Mouse (Mus musculus) c-Kit-positive CD71-positive TER-119-negative erythroid progenitor cells, embryonic 14.5 days (primary cell): ENCODE data around the gene Map3k21.

Experiments
- DNase-seq: peaks from one replicate; pipeline ENCODE4 v3.0.0-alpha.2; 2013; ENCODE audit warnings: low read depth

Gene Map3k21

DNA sequence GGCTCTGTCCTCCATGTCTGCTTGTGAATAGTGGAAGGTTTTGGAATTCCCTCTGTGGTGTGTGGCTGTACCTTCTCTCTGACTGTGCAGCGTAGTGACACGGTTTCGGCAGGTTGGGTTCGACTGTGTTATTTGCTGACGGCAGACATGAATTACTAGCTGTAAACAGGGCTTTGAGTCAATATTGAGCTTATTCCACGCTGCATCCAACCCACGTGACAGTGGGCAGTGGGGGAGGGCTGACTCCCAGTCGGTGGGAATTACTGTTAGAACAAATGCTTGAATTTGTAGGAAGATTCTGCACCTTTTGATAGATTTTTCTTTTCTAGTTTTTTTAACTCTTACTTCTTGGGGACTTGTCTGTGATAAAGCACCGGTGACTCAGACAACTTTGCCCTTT, 4.1 kb downstream of the Map3k21 start:
- no peak for DNase-seq

DNA sequence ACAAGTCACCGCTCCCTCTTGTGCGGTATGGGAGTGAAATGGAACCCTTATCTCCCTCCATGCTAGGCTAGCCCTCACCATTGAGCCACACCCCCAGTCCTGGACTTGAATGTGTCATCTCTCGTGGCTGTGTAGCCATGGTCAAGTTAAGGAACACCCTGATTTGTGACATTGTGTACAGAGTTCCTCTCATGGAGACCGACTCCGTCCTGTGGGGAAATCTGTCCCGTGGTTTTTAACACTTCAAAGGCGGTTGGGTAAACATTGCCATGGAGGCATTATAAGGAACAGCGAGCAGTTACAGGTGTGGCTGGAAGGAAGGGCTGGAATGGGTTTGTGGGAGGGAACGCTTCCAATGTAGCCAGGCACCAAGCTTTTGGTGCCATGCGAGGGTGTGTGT, 6.8 kb downstream of the Map3k21 start:
- DNase-seq, result no peak

DNA sequence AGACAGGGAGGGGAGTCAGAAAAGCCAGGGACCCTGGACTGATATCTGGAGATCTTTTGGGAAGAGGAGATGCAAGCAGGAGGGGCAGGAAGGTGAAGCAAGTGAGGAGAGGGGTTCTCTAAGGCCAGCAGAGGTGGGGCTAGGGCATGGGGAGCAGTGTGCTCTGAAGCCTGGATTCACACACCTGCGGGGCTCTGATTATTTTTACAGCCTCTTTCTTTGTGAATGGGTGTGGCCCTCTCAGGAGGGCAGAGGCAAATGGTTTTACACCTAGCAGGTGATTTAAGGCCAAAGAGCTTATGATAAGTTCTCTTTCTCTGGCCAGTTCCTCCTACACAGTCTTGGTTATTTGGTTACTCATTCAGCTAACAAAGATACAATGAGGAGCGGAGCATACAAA, 8.5 kb downstream of the Map3k21 start:
- DNase-seq, result no peak

DNA sequence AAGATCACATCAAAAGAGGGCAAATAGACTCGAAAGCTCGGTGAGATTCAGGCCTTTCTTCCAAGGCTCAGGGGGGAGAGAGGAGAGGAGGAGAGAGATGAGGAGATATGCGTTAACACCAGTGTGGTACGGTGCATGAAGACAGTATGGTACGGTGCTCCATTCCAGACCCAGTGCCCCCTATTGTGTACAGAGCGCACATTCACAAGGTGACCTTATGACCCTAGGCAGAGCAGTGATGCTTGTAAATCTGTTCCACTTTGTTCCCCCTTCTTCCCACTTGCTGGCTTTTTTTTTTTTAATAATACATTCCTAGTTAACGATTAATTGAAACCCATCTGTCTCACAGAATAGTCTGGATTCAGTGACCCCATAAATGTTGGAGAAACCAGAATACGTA, 9.3 kb downstream of the Map3k21 start:
- no peak for DNase-seq

DNA sequence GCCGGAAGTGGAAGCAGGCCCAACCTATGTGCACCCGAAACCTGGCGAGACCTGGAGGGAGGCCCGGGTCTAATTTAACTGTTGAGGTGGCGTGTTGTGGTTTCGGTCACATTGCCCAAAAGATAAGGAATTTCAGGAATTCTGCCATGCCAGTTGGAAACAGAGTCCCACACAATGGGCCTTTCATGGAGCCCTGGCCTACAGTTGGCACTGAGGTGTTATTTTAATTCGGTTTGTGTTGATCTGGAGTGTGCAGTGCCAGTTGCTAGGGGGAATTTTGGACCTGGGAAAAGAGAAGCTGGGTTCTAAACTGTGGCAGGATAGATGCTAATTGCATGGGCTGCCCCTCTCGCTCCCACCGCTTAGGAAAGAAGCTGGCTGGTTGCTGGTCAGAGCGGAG, 10.0 kb downstream of the Map3k21 start:
- no peak for DNase-seq

DNA sequence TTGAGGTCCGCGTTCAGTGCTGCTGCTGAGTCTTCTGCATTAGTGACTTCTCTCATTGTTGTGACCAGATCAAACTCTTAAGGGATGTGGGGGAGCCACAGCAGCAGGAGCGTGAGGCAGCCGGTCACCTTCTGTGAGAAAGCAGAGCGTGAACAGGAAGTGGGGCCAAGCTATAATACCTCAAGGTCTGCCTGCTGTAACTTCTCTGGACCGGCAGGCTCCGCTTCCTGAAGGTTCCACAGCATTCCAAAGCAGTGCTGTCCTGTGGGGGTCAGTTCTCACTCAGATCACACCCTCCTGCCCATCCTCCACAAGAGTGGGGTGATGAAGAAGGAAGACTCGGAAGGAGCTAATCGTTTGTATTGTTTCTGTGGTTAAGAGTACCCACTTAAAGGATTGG, 10.5 kb downstream of the Map3k21 start:
- no peak for DNase-seq

DNA sequence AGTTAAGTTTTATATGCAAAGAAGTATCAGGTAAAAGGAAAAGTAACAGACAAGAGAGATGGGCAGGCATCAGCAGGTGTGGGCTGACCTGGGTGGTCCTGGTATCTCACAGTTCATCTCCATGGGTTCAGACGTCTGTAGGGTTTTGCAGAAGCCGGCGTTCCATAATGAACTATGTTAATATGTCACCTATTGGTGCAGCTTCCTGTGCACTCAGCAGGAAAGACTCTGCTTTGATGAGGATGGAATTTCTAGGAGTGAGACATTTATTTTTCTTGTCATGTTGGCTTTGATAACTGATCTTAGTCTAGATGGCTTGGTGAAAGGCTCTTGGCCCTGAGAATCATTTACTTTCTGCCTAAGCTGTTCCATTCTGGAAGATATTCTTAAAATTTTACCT, 12.1 kb downstream of the Map3k21 start:
- DNase-seq, result no peak

DNA sequence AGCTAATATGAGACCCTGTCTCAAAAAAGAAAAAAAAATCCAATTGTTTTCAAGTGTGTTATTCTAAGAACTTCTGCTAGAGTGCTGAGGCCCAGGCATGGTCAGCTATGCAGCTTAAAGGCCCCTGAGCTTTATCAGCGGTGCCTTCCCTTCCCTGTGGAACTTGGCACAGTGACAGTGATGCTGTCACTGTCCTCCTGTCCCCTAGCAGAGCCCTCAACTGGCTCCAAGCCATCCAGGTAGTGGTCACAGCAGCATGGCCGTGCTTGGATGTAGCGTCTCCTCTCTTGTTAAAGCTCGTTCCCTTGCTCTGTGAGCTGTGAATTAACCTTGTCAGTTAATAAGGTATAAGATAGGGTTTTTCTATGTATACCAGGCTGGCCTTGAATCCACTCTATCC, 16.4 kb downstream of the Map3k21 start:
- no peak for DNase-seq

DNA sequence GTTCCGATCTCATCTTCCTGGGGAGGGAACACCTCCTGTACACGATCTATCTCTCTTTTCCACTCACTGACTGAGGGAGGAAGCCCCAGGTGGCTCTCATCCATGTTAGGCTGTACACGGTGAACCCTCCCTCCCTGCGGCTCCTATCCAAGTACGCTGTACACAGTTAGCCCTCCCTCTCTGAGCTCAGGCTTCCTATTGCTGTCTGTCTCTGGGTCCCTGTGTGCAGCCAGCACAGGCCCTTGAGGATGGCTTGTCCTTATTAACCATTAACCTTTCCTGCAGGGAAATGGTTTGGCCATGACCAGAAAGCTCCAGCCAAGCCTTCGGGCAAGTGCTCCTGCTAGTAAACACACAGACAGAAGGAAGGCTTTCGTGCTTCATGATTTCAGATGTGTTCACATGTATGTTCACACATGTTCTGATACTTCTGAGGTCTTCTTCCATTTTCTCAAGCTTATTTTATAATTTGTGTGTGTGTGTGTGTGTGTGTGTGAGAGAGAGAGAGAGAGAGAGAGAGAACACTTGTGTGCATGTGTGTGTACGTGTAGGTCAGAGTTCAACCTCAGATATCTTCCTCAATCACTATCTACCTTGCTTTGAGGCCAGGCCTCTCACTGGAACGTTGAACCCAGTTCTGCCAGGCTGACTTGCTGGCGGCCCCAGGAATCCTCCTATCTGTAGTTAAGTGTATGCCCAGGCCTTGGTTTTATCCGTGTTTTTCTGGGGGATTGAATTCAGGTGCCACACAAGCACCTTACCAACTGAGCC, 20.2 kb downstream of the Map3k21 start:
- DNase-seq, result no peak

DNA sequence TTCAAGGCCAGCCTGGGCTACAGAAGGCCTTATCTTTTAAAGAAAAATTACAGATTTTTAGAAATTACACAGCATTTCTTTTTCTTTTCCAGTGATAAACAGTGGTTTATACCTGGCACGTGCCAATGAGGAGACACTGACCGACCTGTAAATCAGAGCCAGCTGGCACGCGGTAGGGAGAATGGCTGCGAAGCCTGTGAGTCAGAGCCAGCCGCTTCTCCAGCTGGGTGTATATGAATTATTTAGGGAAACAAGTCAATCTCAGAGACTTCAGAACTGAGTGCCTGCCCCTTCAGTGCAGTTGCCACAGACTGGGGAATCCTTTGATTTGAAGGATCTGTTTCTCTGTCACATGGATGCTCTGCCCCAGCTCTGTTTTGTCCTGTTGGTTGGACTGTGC, 21.6 kb downstream of the Map3k21 start:
- DNase-seq, result no peak

DNA sequence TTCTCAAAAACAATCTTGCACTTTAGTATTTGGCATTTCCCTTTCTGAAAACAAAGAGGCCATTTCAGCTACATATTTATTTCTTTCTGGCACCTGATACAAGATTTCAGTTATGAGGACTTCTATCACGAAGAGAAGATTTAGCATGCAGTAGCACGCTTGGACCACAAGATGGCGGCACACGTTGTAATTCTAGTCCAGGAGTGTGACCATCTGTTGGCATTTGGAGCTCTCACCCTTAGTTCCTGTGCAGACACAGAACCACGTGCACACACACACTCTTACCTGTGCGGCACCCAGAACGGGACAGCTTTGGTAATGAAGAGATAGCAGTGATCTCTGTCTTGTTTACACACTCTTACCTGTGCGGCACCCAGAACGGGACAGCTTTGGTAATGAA, 25.4 kb downstream of the Map3k21 start:
- peak; percentile 15 for DNase-seq

DNA sequence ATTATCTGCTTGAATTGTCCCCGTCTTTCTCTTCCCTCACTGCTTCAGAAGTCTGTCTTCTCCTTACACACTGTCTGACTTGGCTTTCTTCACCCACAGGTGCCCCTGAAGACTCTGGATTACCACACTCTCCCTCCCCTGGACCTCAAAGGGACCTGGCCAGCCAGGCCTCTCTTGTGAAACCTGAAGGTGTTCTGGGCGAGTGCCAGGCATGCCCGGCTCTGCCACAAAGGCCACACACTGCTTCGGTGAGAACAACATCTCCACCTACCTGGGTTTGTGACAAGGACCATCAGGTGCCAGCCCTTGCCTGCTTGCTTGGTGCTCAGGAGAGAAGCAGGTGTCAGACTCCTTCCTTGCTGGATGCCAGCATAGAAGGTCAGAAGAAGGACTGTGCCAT, 34.3 kb downstream of the Map3k21 start:
- DNase-seq, result no peak

DNA sequence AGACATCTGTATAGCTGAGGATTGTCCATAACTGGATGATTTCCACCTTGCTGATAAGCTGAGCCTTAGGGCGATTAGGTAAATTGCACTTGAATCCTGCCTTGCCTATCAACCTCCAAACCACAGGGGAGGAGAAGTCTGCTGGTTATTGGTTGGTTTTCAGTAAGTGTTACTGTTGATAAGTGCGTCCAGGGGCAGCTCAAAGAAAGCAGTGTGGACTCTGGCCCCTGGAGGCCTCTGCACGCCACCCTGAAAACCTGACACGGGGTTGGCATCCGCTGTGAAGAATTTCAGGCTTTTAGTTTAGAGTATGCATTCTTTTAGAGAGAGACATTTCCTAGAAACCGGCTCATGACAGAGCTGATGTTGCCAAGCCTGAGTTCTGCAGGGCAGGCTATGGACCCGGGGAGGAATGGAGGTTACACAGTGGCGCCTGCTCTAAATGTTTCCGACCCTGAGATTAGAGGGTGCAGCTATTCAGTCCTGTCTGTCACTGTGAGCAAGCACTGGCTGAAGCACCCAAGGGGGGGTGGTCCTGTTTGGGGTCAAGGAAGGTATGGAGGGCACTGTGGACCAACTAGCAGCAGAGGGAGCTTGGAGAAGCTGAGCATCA, 38.6 kb downstream of the Map3k21 start:
- DNase-seq, result no peak

DNA sequence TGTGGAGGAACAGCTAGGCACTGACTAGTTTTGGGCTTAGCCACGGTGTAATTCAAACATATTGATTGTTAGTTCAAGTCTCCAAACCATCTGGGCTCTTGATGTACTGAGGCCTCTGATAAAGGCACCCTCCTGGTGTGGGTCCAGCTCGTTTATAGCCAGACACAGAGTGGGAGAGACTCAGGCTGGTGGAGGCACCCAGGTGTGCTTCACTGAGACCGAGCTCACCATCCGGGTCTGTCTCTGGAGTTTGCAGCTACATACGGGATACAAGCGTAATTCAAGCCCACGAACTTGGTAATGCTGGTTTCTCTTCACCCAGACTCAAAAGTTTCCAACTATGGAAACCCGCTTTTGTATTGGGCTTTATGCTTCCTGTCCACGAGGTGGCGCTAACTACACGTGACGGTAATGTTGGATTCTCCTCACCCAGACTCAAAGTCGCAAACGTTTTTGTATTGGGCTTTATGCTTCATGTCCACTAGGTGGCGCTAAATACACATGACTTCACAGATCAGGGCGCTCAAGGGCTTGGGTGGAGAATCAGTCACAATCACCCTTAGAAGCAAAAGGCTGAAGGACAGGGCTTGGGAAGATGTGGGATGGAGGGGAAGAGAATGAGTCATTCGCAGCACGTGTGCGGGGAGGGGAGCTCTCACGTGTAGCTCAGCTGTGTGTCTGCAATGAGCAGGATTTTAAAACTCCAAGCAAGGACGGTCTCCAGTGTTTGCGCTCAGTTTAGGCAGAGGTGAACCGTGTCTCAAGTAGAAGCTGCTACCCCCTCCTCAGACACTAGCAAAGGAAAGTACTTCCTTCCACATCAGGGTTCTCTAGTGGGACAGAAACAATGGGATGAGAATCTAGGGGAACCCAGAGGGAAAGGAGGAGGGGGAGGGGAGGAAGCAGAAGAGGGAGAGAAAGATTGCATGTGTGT, 40.0 kb downstream of the Map3k21 start:
- peak; percentile 78 for DNase-seq

DNA sequence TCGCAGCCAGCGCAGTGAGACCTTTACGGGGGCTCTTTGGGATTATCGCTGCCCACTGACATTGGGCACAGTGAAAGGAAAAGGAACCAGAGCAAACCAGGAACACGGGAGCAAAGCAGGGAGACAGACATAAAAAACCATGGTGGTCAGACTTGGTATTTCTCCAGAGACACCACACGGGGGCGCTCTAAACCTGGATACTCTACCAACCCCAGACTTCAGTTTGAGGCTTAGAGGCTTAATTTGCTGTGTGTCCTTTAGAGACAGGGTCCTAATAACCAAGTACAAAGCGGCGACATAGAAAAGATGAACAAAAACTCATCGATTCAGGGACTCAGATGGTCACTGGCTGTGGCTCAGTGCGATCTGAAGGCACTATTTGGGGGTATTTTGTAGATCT, 45.4 kb downstream of the Map3k21 start:
- DNase-seq, result no peak

DNA sequence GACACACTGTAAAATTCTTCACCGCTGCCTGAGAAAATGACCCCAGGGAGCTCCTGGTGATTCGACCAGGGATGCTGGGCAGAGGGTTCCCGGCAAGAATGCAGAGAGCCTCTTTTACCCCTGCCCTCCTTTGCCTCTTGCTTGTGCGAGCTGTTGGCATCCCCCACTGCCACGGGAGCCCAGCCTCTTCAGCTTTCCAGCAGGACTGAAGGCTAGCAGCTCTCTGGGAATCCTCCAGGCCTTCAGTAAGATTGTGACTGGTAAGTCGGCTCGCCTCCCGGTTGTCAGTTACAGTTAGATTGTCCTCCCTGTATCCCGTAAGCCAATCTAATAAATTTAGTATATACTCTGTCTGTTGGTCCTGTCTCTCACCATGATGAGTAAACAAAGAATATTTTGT, 46.5 kb downstream of the Map3k21 start:
- DNase-seq, result no peak

DNA sequence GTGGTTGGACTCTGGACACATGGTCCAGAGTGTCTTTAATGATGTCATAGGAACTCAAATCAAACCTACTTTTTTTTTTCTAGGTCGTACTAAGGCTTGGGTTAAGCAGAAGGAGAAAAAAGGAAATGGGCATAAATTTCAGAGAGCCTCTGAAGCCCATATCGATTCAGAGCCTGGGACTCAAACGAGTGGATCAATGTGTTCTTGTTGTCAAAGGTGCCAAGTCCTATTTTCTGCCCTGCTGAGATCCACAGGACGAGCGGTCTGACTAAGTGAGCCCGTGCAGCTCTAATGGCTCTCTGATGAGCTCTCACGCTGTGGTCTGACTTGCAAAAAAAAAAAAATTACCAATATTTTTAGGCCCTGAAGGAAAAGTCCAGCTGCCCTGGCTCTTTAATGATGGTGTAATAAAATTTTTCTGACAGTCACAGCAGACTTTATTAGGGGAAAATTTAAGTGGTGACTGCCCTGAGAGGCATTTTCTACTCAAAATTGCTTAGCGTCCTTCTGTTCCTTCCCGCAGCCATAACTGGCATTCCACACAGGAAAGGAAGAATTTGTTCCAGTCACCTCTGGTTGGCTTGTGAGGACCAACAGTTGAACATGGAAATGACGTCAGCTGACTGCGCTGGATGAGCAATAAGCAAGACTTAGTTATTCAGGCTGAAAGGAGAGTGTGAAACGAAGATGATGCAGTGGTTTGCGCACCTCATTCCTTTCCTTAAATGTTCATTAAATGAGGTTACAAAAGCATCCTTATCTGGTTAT, 47.2 kb downstream of the Map3k21 start:
- DNase-seq, result no peak

DNA sequence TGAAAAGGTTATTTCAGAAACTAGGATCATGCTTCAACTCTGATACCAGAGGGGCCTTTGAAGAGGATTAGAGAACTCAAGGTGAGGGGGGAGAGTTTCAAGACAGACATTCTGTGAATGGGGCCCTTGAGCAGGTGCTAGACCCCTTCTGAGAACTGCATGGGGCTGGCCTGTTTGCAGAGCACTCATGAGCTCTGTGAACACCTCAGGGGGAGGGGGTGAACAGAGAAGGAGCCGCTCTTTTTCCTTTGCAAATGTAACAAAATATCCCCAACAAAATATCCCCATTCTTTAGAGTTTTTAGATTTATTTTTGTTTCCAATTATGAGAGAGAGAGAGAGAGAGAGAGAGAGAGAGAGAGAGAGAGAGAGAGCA, 47.7 kb downstream of the Map3k21 start:
- DNase-seq, result no peak

DNA sequence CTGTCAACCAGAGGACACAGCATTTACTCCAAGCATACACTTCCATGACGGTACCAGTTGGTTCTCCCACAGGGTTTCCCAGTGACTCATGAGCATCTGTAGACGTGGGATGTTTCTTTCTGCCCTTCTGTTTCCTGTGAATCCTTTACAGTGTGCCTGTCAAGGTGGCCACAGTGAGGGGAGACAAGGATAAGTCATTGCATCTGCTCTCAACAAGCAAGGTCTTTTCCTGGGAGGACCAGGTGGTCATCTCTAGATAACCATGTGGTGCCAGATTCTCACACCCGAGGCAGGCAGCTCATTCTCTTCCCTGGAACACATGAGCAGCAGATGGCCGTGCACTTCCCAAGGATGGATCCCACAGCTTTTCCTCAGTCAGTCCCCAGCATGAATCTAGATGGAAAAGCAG, 49.1 kb downstream of the Map3k21 start:
- DNase-seq, result no peak

DNA sequence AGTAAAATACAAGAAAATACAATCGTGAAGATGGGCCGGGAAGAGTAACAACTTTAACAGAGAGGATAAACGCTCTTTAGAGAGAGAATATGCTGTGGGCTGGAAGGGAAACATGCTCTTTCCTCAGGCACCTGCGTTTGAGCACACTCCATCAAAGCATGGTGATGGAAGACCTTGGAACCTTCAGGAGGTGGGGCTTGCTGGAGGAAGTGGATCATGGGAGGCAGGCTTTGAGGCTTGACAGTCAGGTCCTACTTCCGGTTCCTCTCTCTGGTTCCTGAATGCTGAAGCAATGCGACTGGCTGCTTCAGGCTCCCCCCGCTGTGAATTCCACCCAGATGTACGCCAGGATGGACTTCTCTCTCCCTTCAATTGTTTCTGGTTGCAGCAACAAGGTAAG, 49.8 kb downstream of the Map3k21 start:
- DNase-seq, result no peak

DNA sequence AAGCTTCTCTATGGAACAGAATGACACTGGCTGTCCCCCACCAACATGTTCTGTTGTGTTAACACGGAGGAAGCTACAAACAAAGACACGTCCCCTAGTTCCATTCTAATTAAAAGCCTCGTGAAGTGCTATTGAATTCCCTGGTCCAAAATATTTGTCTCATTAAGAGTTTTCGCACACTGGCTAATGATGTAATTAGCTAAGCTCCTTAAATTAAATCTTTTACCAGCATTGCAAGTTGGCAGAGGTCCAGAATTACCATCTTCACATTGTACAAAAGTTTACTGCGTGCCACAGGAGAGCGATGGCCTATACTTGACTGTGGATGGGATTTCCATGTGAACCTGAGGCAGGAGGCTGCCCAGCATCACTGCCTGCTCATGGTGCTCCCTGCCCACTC, 51.5 kb downstream of the Map3k21 start:
- no peak for DNase-seq

DNA sequence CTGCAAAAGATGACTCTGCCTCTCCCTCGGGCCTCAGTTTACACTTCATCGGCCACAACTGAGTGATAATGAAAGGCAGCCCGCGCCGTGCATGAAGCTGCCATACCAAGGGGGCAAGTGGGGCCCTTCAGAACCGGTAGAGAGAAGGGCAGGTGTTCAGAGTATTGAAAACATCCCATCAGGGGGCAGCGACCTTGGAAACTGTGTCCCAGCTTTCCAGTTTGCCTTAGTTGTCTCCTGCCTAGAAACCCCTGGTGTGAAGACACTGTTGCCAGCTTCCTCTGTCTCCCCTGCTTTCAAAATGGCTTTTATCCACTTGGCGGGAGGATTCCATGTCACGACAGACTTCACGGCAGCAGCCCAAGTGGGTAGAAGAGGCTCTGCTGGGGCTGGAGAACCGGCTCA, 53.6 kb downstream of the Map3k21 start:
- DNase-seq, result no peak
